Mouse (Mus musculus): ENCODE results near the gene Zbtb20.

DNA sequence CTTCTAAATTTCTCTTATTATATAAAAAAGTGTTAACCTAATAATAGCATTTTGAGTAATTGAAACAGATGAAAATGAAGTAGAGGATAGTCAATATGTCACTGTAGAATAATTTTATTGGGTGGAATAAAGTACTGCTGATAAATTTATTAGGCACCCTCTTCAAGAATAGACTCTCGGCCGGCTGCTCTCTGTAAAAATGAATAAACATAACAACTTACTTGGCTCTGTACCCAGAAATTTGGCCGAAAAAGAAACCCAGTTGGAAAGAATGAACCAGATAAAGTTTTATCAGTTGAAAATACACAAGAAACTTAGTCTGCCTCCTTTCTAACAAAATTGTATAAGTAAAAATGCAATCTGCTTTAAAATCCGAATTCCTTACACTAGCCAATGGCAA lies 527.2 kb downstream of the Zbtb20 start:
- TF ChIP-seq CTCF (IDR thresholded peaks at IDR 0.05; ENCODE audit: insufficient read depth, low read depth, low read length) (no peak), POLR2A (IDR thresholded peaks at IDR 0.05; ENCODE audit: insufficient read depth, low read depth, low read length) (no peak)

Data from olfactory bulb, adult 2 months (tissue).